Mouse (Mus musculus): ENCODE data around the gene Lcn11.
"Not testable (repeated sequence)": the region's sequence is repeated elsewhere in the genome, so short reads cannot be mapped to it uniquely, and the experiment has no call there.

Gene Lcn11

GRCm38 (mm10) chr2:25813364-25813763 lies 36.5 kb downstream of the Lcn11 start:
- in situ Hi-C loops (cut with MboI; ENCODE audit: low pct_unique_long_range_greater_than_20kb in 1 of 2, low sequenced_read_pairs in 2 of 2, unreplicated experiment in 1 of 2) = no loop called here

- in situ Hi-C loops (cut with MboI; ENCODE audit: low pct_unique_long_range_greater_than_20kb in 1 of 2, low sequenced_read_pairs in 2 of 2, unreplicated experiment in 1 of 2) = not testable (repeated sequence)
These were observed 38.9 kb downstream of the Lcn11 start, which contains the start of gene Glt6d1 for GRCm38 (mm10) chr2:25815748-25816147. Glt6d1 (minus strand) TSS chr2:25815848.

- in situ Hi-C loops (cut with MboI; ENCODE audit: low pct_unique_long_range_greater_than_20kb in 1 of 2, low sequenced_read_pairs in 2 of 2, unreplicated experiment in 1 of 2) = no loop called here
These were observed 46.0 kb downstream of the Lcn11 start, which contains the start of gene Lcn9 for GRCm38 (mm10) chr2:25822806-25823205. Lcn9 (plus strand) TSS chr2:25823153.

- in situ Hi-C loops (cut with MboI; ENCODE audit: low pct_unique_long_range_greater_than_20kb in 1 of 2, low sequenced_read_pairs in 2 of 2, unreplicated experiment in 1 of 2) = no loop called here
These were observed 47.9 kb downstream of the Lcn11 start for GRCm38 (mm10) chr2:25824751-25825150.

- in situ Hi-C loops (cut with MboI; ENCODE audit: low pct_unique_long_range_greater_than_20kb in 1 of 2, low sequenced_read_pairs in 2 of 2, unreplicated experiment in 1 of 2) = no loop called here
These were observed 51.6 kb downstream of the Lcn11 start for GRCm38 (mm10) chr2:25828344-25828947.

Data from mouse embryonic stem cell (cell line).